Mouse (Mus musculus) spleen, adult 2 months (tissue): ENCODE measurements around the gene Sec23ip. TPM values are rescaled to one million over a fixed set of nuclear protein-coding genes. Genes with fewer than 3 reads are reported as not detected.

Source experiments
- DNase-seq, 2 experiments: peaks; one replicate each; pipeline versions ENCODE4 v3.0.0 to v3.0.0-alpha.2; 2012 to 2021; ENCODE audit warnings: low spot score in 2 of 2, low read depth in 1 of 2
- H3K27ac ChIP-seq: fragments of 200-500 bp; 2 replicates; pipeline ENCODE4 v1.5.1; 2012; ENCODE audit warnings: low read length, inconsistent platforms; ENCODE audit not compliant: insufficient read depth
- H3K27me3 ChIP-seq: fragments of 200-500 bp; 2 replicates; pipeline ENCODE4 v1.6.1; 2012; ENCODE audit warnings: mild to moderate bottlenecking, moderate library complexity, low read length, inconsistent platforms; ENCODE audit not compliant: control insufficient read depth, insufficient read depth
- H3K36me3 ChIP-seq: fragments of 200-500 bp; 2 replicates; pipeline ENCODE4 v1.6.1; 2012; ENCODE audit warnings: mild to moderate bottlenecking, low read length, inconsistent platforms; ENCODE audit not compliant: control insufficient read depth, insufficient read depth
- H3K4me1 ChIP-seq: fragments of 200-500 bp; 2 replicates; pipeline ENCODE4 v1.6.1; 2011; ENCODE audit warnings: inconsistent platforms; ENCODE audit not compliant: control insufficient read depth, insufficient read depth, insufficient read length
- H3K4me3 ChIP-seq: fragments of 200-500 bp; 2 replicates; pipeline ENCODE4 v1.5.1; 2011; ENCODE audit warnings: mild to moderate bottlenecking, inconsistent platforms; ENCODE audit not compliant: insufficient read depth, insufficient read length; ENCODE audit errors: extremely low read depth
- CTCF ChIP-seq: fragments of 200-500 bp; IDR thresholded peaks from 2 replicates; pipeline ENCODE4 v1.5.1; 2011; ENCODE audit warnings: mild to moderate bottlenecking, inconsistent platforms; ENCODE audit not compliant: insufficient read depth, insufficient read length, insufficient replicate concordance; ENCODE audit errors: extremely low read depth
- POLR2A ChIP-seq: fragments of 200-500 bp; IDR thresholded peaks from 2 replicates; pipeline ENCODE4 v1.6.1; 2011; ENCODE audit warnings: low read depth, low read length, inconsistent platforms
- WGBS: fragments of 180-500 bp; shearing (Covaris S2); methylation state at CpG from one replicate; pipeline ENCODE4 v1.1.7; 2018; 5-methylcytosine and 5-hydroxymethylcytosine counted together
- polyA plus RNA-seq: library from polyadenylated mRNA; depleted of rRNA; stranded (reverse); fragments of >200 nt; gene quantifications from 2 replicates; pipeline ENCODE4 v1.2.3, GENCODE M21; 2012

Sec23ip gene
- polyA plus RNA-seq, 1 experiment: 35.6 TPM

GRCm38 (mm10) chr7:128727701-128728100 lies 17.0 kb upstream of the Sec23ip start:
- peaks cover 11% of the 10 kb centered on the region; the same call in 1 of the 2 replicates for H3K4me1 ChIP-seq

DNA sequence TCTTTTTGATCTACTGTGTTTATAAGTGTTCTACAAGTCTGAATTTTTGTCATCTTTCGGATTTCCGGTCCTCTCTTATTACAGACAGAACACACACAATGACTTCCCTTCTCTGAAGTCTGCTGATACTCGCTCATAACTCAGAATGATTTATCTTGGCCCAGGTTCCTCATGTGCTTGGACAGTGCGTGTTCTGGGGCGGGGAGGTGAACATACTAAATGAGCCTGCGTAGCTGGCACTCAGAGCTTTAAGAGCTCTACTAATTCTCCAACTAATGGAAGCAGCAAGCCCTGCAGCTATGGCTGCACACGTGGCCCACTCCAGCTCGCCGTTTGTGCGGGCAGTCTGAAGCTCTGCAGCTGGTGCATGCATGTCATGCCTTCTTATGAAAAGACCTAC lies 16.0 kb upstream of the Sec23ip start:
- Histone ChIP-seq H3K4me3 (no peak overlapping the region), H3K27ac (peak overlapping the region; percentile 24; the same call in 1 of the 2 replicates)
- 18% methylated on average over 10 of the region's 10 CpGs for WGBS

More at GRCm38 (mm10) chr7:128727701-128728100, 17.0 kb upstream of the Sec23ip start:
- no peak for DNase-seq
- 67% methylated on average over 5 of the region's 5 CpGs for WGBS
- peaks cover 7% of the 10 kb centered on the region for H3K36me3 ChIP-seq
- no peaks in the 10 kb centered on the region for H3K27me3 ChIP-seq
- no peak overlapping the region for H3K4me3 ChIP-seq
- TF ChIP-seq CTCF: no peak
- no peak for TF ChIP-seq POLR2A
- H3K27ac ChIP-seq: no peak overlapping the region

GRCm38 (mm10) chr7:128731585-128731984 lies 13.2 kb upstream of the Sec23ip start:
- no peak overlapping the region for H3K4me3 ChIP-seq
- 68% methylated on average over 2 of the region's 2 CpGs for WGBS
- no peak for DNase-seq
- TF ChIP-seq CTCF: no peak
- no peak for TF ChIP-seq POLR2A
- H3K27ac ChIP-seq: no peak overlapping the region
- no peaks in the 10 kb centered on the region for H3K27me3 ChIP-seq
- H3K4me1 ChIP-seq: peaks cover 11% of the 10 kb centered on the region; the same call in 1 of the 2 replicates
- H3K36me3 ChIP-seq: no peaks in the 10 kb centered on the region

More for the DNA sequence above, 16.0 kb upstream of the Sec23ip start:
- no peak for TF ChIP-seq CTCF
- TF ChIP-seq POLR2A: no peak
- H3K36me3 ChIP-seq: no peaks in the 10 kb centered on the region
- H3K27me3 ChIP-seq: no peaks in the 10 kb centered on the region
- H3K4me1 ChIP-seq: peaks cover 11% of the 10 kb centered on the region; the same call in 1 of the 2 replicates
- no peak for DNase-seq

- Histone ChIP-seq H3K4me3 (peak overlapping the region; percentile 21; the same call in 1 of the 2 replicates), H3K27ac (no peak overlapping the region), H3K27me3 (no peaks in the 10 kb centered on the region), H3K36me3 (no peaks in the 10 kb centered on the region), H3K4me1 (peaks cover 8% of the 10 kb centered on the region; the same call in 1 of the 2 replicates)
- 13% methylated on average over 5 of the region's 5 CpGs for WGBS
- no peak for TF ChIP-seq CTCF
- no peak for TF ChIP-seq POLR2A
- DNase-seq: no peak
Observed at GRCm38 (mm10) chr7:128738041-128738440, 6.7 kb upstream of the Sec23ip start.

- TF ChIP-seq CTCF: no peak
- no peak for TF ChIP-seq POLR2A
- Histone ChIP-seq H3K27ac (peak overlapping the region; percentile 95), H3K4me1 (peaks cover 8% of the 10 kb centered on the region; the same call in 1 of the 2 replicates), H3K27me3 (no peaks in the 10 kb centered on the region), H3K4me3 (peak overlapping the region; percentile 99), H3K36me3 (no peaks in the 10 kb centered on the region)
- 1% methylated on average over 15 of the region's 15 CpGs for WGBS
- peak in 1 of 2 experiments; percentile 13 for DNase-seq
Observed at GRCm38 (mm10) chr7:128739116-128739461, 5.7 kb upstream of the Sec23ip start.

DNA sequence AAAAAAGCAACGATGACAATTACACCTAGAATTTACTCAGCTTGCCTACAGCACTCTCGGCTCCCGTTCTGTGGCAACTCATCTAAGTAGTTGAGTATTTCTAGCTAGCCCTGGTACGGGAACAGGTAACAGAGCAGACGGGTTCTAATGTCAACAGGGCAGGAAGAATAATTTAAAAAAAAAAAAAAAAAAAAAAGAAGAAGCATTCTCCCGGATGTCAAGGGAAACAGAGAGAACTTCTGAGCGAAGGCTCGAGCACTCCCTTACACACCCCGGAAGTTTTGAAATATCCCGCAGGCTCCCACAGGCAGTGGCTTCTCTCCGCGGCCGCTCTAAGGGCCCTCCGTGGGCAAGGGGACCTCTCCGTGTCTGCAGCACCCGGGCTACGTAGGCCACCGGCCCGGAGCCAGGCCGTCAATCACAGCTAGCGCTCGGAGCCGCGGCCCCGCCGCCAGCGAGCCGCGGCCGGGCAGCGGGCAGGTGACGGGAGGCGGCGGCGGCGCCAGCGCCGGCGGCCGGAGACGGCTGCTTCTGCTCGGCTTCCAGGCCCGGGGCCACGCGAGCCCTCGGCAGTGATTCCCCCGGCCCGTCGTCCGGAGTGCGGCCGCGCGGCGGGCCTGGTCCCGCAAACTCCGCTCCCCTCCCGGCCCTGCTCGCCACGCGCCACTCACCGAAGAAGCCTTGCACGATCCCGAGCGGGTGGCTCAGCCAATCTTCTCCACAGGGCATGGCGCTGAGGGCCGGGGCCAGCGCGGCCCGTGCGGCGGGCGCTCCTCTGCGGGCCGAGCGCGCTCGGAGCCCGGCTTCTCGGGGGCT lies 5.1 kb upstream of the Sec23ip start:
- peak in 1 of 2 experiments; percentile 52 for DNase-seq
- Histone ChIP-seq H3K36me3 (no peaks in the 10 kb centered on the region), H3K4me1 (peaks cover 8% of the 10 kb centered on the region; the same call in 1 of the 2 replicates), H3K27ac (peak overlapping the region; percentile 95), H3K27me3 (no peaks in the 10 kb centered on the region), H3K4me3 (peak overlapping the region; percentile 99)
- under 1% methylated on average over 80 of the region's 80 CpGs for WGBS
- TF ChIP-seq POLR2A (peak; percentile 19; the same call in 1 of the 2 replicates), CTCF (no peak)

- Histone ChIP-seq H3K27ac (peak within 1 kb of the TSS; percentile 95), H3K27me3 (no peaks in the 10 kb centered on the region), H3K4me3 (peak within 1 kb of the TSS; percentile 99), H3K36me3 (no peaks in the 10 kb centered on the region), H3K4me1 (peaks cover 8% of the 10 kb centered on the region; the same call in 1 of the 2 replicates)
- TF ChIP-seq POLR2A (peak; percentile 63), CTCF (no peak)
- under 1% methylated on average over 30 of the region's 35 CpGs for WGBS
- peak; percentile 83 to 97 for DNase-seq
Observed at GRCm38 (mm10) chr7:128740334-128740733, 4.4 kb upstream of the Sec23ip start, which contains the start of gene Mcmbp. Gene Mcmbp, minus strand, starts transcription at chr7:128740495.
